Mouse (Mus musculus): ENCODE measurements around the gene Emp2. TPM values are rescaled to one million over a fixed set of nuclear protein-coding genes. Genes with fewer than 3 reads are reported as not detected.

The Emp2 gene
- total and polyA plus RNA-seq, 2 experiments from 2014 or later: 18.9 to 21.9 TPM

DNA sequence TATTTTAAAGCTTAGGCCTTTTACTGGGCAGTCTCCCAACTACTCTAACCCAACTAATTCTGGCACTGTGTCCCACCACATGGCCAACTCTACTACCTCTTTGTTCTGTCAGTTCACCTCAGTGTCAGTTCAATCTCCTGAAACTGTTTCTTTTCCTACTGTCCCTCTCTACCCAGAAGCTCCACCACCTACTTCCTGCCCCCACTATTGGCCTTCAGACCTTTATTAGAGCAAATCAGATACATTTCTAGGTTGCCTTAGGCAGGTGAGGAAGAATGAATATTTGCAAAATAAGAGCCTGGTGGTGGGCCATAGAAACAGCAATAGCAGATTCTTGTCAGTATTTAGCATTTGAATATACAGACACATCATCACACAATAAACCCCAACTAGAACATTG is 77.2 kb downstream of the Emp2 start:
- Histone ChIP-seq H3K27ac (ENCODE audit: low read depth, low read length) (no peak overlapping the region), H3K27me3 (ENCODE audit: insufficient read depth, low read length) (no peaks in the 10 kb centered on the region), H3K36me3 (ENCODE audit: insufficient read depth, low read length) (no peaks in the 10 kb centered on the region), H3K4me2 (ENCODE audit: low read depth, low read length, poor library complexity, severe bottlenecking) (no peak overlapping the region), H3K9me3 (ENCODE audit: low read length) (no peaks in the 10 kb centered on the region), H3K9ac (replicated peaks; ENCODE audit: low read length, poor library complexity, severe bottlenecking) (no peak overlapping the region), H3K4me1 (ENCODE audit: insufficient read depth, low read length) (no peaks in the 10 kb centered on the region), H3K4me3 (ENCODE audit: low read depth, low read length) (no peak overlapping the region)
- DNase-seq (ENCODE audit: low spot score) (no peak), ATAC-seq (ENCODE audit: low FRiP score) (no peak)
- no peak for TF ChIP-seq CTCF (IDR thresholded peaks at IDR 0.05)

Small RNAs within 50 kb of the gene (microRNA-seq; reads per million reads assigned to microRNA genes)
- gene Gm22932 (ENCODE audit: borderline number of aligned reads): not detected

Other genes starting within 250 kb of the Emp2 start
- not detected in 2 replicates for gene Rpl39l, start 143.7 kb downstream of the Emp2 start, total RNA-seq (2014; rRNA removed)
- 0.36 TPM in 1 of 2 replicates, not detected in the other for gene Rpl39l, start 143.7 kb downstream of the Emp2 start, polyA plus RNA-seq (2015; fragmentation: Nextera tagmentation; extraction: Ambion mirVana)
- gene Atf7ip2, start 121.3 kb downstream of the Emp2 start, total RNA-seq (2014; rRNA removed): 0.05 TPM in 1 of 2 replicates, not detected in the other
- gene Atf7ip2, start 121.3 kb downstream of the Emp2 start, polyA plus RNA-seq (2015; fragmentation: Nextera tagmentation; extraction: Ambion mirVana): 0.21 and 0.25 TPM in 2 replicates
- 9.4 and 11.2 TPM in 2 replicates for gene Tekt5, start 81.5 kb upstream of the Emp2 start, total RNA-seq (2014; rRNA removed)
- 29.3 and 33.7 TPM in 2 replicates for gene Tekt5, start 81.5 kb upstream of the Emp2 start, polyA plus RNA-seq (2015; fragmentation: Nextera tagmentation; extraction: Ambion mirVana)
- 33.0 and 37.8 TPM in 2 replicates for gene Nubp1, start 98.0 kb upstream of the Emp2 start, total RNA-seq (2014; rRNA removed)
- gene Nubp1, start 98.0 kb upstream of the Emp2 start, polyA plus RNA-seq (2015; fragmentation: Nextera tagmentation; extraction: Ambion mirVana): 36.1 and 40.3 TPM in 2 replicates
- 77.6 and 82.0 TPM in 2 replicates for gene Tvp23a, start 133.4 kb upstream of the Emp2 start, total RNA-seq (2014; rRNA removed)
- 44.1 and 46.8 TPM in 2 replicates for gene Tvp23a, start 133.4 kb upstream of the Emp2 start, polyA plus RNA-seq (2015; fragmentation: Nextera tagmentation; extraction: Ambion mirVana)
- gene Ciita, start 166.1 kb upstream of the Emp2 start, total RNA-seq (2014; rRNA removed): under 0.01 and 0.09 TPM in 2 replicates
- gene Ciita, start 166.1 kb upstream of the Emp2 start, polyA plus RNA-seq (2015; fragmentation: Nextera tagmentation; extraction: Ambion mirVana): 0.26 and 0.27 TPM in 2 replicates
- 24.6 and 38.0 TPM in 2 replicates for gene Dexi, start 229.1 kb upstream of the Emp2 start, total RNA-seq (2014; rRNA removed)
- gene Dexi, start 229.1 kb upstream of the Emp2 start, polyA plus RNA-seq (2015; fragmentation: Nextera tagmentation; extraction: Ambion mirVana): 16.7 and 18.2 TPM in 2 replicates
- 63.8 and 65.8 TPM in 2 replicates for gene Clec16a, start 231.4 kb upstream of the Emp2 start, total RNA-seq (2014; rRNA removed)
- 58.5 and 69.5 TPM in 2 replicates for gene Clec16a, start 231.4 kb upstream of the Emp2 start, polyA plus RNA-seq (2015; fragmentation: Nextera tagmentation; extraction: Ambion mirVana)